Mouse (Mus musculus): Measurements from ENCODE around the gene Setd2. TPM values are rescaled to one million over a fixed set of nuclear protein-coding genes. Genes with fewer than 3 reads are reported as not detected.

Setd2 gene
- 49.1 and 54.5 TPM in 2 replicates for polyA plus RNA-seq (2014; fragmentation: Nextera tagmentation; extraction: Ambion mirVana)

GRCm38 (mm10) chr9:110532538-110533291 lies at the start of gene Setd2:
TSS of gene Setd2 (plus strand) at chr9:110532597.
- Histone ChIP-seq H3K9me3 (ENCODE audit: control insufficient read depth, low read length) (no peaks in the 10 kb centered on the region), H3K4me2 (peak within 1 kb of the TSS; percentile 64), H3K36me3 (ENCODE audit: control insufficient read depth, insufficient read depth, low read length) (no peaks in the 10 kb centered on the region), H3K4me3 (ENCODE audit: low read depth, low read length) (peak within 1 kb of the TSS; percentile 86), H3K27ac (ENCODE audit: low read depth, low read length) (peak within 1 kb of the TSS; percentile 96), H3K9ac (ENCODE audit: low read length) (peak within 1 kb of the TSS; percentile 95), H3K27me3 (ENCODE audit: control insufficient read depth, insufficient read depth, low read length) (no peaks in the 10 kb centered on the region), H3K4me1 (ENCODE audit: control insufficient read depth, insufficient read depth, low read length) (peaks cover 19% of the 10 kb centered on the region)
- DNase-seq (ENCODE audit: low spot score, missing footprints) (peak; percentile 97), ATAC-seq (ENCODE audit: low FRiP score) (no peak; the same call in none of the 2 replicates)
- WGBS: under 1% methylated on average over 63 of the region's 109 CpGs

- no peak overlapping the region for H3K4me2 ChIP-seq
- no peaks in the 10 kb centered on the region for H3K4me1 ChIP-seq (ENCODE audit: control insufficient read depth, insufficient read depth, low read length)
- H3K4me3 ChIP-seq (ENCODE audit: low read depth, low read length): no peak overlapping the region
- no peak overlapping the region for H3K27ac ChIP-seq (ENCODE audit: low read depth, low read length)
- no peak for ATAC-seq (ENCODE audit: low FRiP score)
- 21% methylated on average over 4 of the region's 4 CpGs for WGBS
- peaks cover 4% of the 10 kb centered on the region for H3K9me3 ChIP-seq (ENCODE audit: control insufficient read depth, low read length)
- no peaks in the 10 kb centered on the region for H3K36me3 ChIP-seq (ENCODE audit: control insufficient read depth, insufficient read depth, low read length)
- no peak overlapping the region for H3K9ac ChIP-seq (ENCODE audit: low read length)
- DNase-seq (ENCODE audit: low spot score, missing footprints): no peak
- H3K27me3 ChIP-seq (ENCODE audit: control insufficient read depth, insufficient read depth, low read length): no peaks in the 10 kb centered on the region
Observed at GRCm38 (mm10) chr9:110488841-110489240, 43.6 kb upstream of the Setd2 start.

GRCm38 (mm10) chr9:110490913-110491312 lies 41.5 kb upstream of the Setd2 start:
- Histone ChIP-seq H3K27ac (ENCODE audit: low read depth, low read length) (no peak overlapping the region), H3K4me2 (no peak overlapping the region), H3K9ac (ENCODE audit: low read length) (no peak overlapping the region), H3K4me1 (ENCODE audit: control insufficient read depth, insufficient read depth, low read length) (no peaks in the 10 kb centered on the region), H3K27me3 (ENCODE audit: control insufficient read depth, insufficient read depth, low read length) (no peaks in the 10 kb centered on the region), H3K4me3 (ENCODE audit: low read depth, low read length) (no peak overlapping the region), H3K9me3 (ENCODE audit: control insufficient read depth, low read length) (peaks cover 4% of the 10 kb centered on the region), H3K36me3 (ENCODE audit: control insufficient read depth, insufficient read depth, low read length) (no peaks in the 10 kb centered on the region)
- WGBS: 58% methylated on average over 5 of the region's 5 CpGs
- no peak for DNase-seq (ENCODE audit: low spot score, missing footprints)
- no peak for ATAC-seq (ENCODE audit: low FRiP score)

GRCm38 (mm10) chr9:110525737-110526136 lies 6.7 kb upstream of the Setd2 start:
- Histone ChIP-seq H3K27ac (ENCODE audit: low read depth, low read length) (no peak overlapping the region), H3K4me2 (no peak overlapping the region), H3K9me3 (ENCODE audit: control insufficient read depth, low read length) (no peaks in the 10 kb centered on the region), H3K4me3 (ENCODE audit: low read depth, low read length) (no peak overlapping the region), H3K4me1 (ENCODE audit: control insufficient read depth, insufficient read depth, low read length) (no peaks in the 10 kb centered on the region), H3K27me3 (ENCODE audit: control insufficient read depth, insufficient read depth, low read length) (no peaks in the 10 kb centered on the region), H3K9ac (ENCODE audit: low read length) (no peak overlapping the region), H3K36me3 (ENCODE audit: control insufficient read depth, insufficient read depth, low read length) (no peaks in the 10 kb centered on the region)
- 62% methylated on average over 2 of the region's 2 CpGs for WGBS
- ATAC-seq (ENCODE audit: low FRiP score) (no peak), DNase-seq (ENCODE audit: low spot score, missing footprints) (no peak)

GRCm38 (mm10) chr9:110529002-110529737 lies 3.2 kb upstream of the Setd2 start:
- no peak overlapping the region for H3K4me2 ChIP-seq
- H3K4me1 ChIP-seq (ENCODE audit: control insufficient read depth, insufficient read depth, low read length): peaks cover 10% of the 10 kb centered on the region
- H3K36me3 ChIP-seq (ENCODE audit: control insufficient read depth, insufficient read depth, low read length): no peaks in the 10 kb centered on the region
- no peak for DNase-seq (ENCODE audit: low spot score, missing footprints)
- no peak for ATAC-seq (ENCODE audit: low FRiP score)
- H3K27me3 ChIP-seq (ENCODE audit: control insufficient read depth, insufficient read depth, low read length): no peaks in the 10 kb centered on the region
- no peak overlapping the region for H3K9ac ChIP-seq (ENCODE audit: low read length)
- no peaks in the 10 kb centered on the region for H3K9me3 ChIP-seq (ENCODE audit: control insufficient read depth, low read length)
- 35% methylated on average over 9 of the region's 9 CpGs for WGBS
- no peak overlapping the region for H3K27ac ChIP-seq (ENCODE audit: low read depth, low read length)
- no peak overlapping the region for H3K4me3 ChIP-seq (ENCODE audit: low read depth, low read length)

- Histone ChIP-seq H3K36me3 (ENCODE audit: control insufficient read depth, insufficient read depth, low read length) (no peaks in the 10 kb centered on the region), H3K27ac (ENCODE audit: low read depth, low read length) (no peak overlapping the region), H3K4me3 (ENCODE audit: low read depth, low read length) (no peak overlapping the region), H3K4me2 (no peak overlapping the region), H3K27me3 (ENCODE audit: control insufficient read depth, insufficient read depth, low read length) (no peaks in the 10 kb centered on the region), H3K4me1 (ENCODE audit: control insufficient read depth, insufficient read depth, low read length) (peaks cover 19% of the 10 kb centered on the region), H3K9ac (ENCODE audit: low read length) (no peak overlapping the region), H3K9me3 (ENCODE audit: control insufficient read depth, low read length) (no peaks in the 10 kb centered on the region)
- WGBS: 72% methylated on average over 3 of the region's 3 CpGs
- no peak for ATAC-seq (ENCODE audit: low FRiP score)
- peak; percentile 78 for DNase-seq (ENCODE audit: low spot score, missing footprints)
Observed at GRCm38 (mm10) chr9:110530650-110531049, 1.7 kb upstream of the Setd2 start.

- 30% methylated on average over 6 of the region's 6 CpGs for WGBS
- Histone ChIP-seq H3K4me1 (ENCODE audit: control insufficient read depth, insufficient read depth, low read length) (peaks cover 19% of the 10 kb centered on the region), H3K4me3 (ENCODE audit: low read depth, low read length) (peak overlapping the region; percentile 86), H3K27me3 (ENCODE audit: control insufficient read depth, insufficient read depth, low read length) (no peaks in the 10 kb centered on the region), H3K9ac (ENCODE audit: low read length) (peak overlapping the region; percentile 92; the same call in 1 of the 2 replicates), H3K4me2 (peak overlapping the region; percentile 54), H3K27ac (ENCODE audit: low read depth, low read length) (no peak overlapping the region; the same call in 1 of the 2 replicates), H3K36me3 (ENCODE audit: control insufficient read depth, insufficient read depth, low read length) (no peaks in the 10 kb centered on the region), H3K9me3 (ENCODE audit: control insufficient read depth, low read length) (no peaks in the 10 kb centered on the region)
- ATAC-seq (ENCODE audit: low FRiP score) (no peak), DNase-seq (ENCODE audit: low spot score, missing footprints) (peak; percentile 90)
Observed at GRCm38 (mm10) chr9:110531151-110531791, 1.1 kb upstream of the Setd2 start.

GRCm38 (mm10) chr9:110531914-110532489 lies 395 bp upstream of the Setd2 start:
- WGBS: under 1% methylated on average over 46 of the region's 53 CpGs
- Histone ChIP-seq H3K4me2 (peak overlapping the region; percentile 54), H3K27ac (ENCODE audit: low read depth, low read length) (peak overlapping the region; percentile 96), H3K4me3 (ENCODE audit: low read depth, low read length) (peak overlapping the region; percentile 86), H3K36me3 (ENCODE audit: control insufficient read depth, insufficient read depth, low read length) (no peaks in the 10 kb centered on the region), H3K4me1 (ENCODE audit: control insufficient read depth, insufficient read depth, low read length) (peaks cover 19% of the 10 kb centered on the region), H3K9me3 (ENCODE audit: control insufficient read depth, low read length) (no peaks in the 10 kb centered on the region), H3K27me3 (ENCODE audit: control insufficient read depth, insufficient read depth, low read length) (no peaks in the 10 kb centered on the region), H3K9ac (ENCODE audit: low read length) (peak overlapping the region; percentile 95)
- peak; percentile 99 for ATAC-seq (ENCODE audit: low FRiP score)
- peak; percentile 99 for DNase-seq (ENCODE audit: low spot score, missing footprints)
